Mouse (Mus musculus): ENCODE results near the gene Tspear. TPM values are rescaled to one million over a fixed set of nuclear protein-coding genes. Genes with fewer than 3 reads are reported as not detected.
"Not testable (repeated sequence)": the region's sequence is repeated elsewhere in the genome, so short reads cannot be mapped to it uniquely, and the experiment has no call there.

Gene Tspear
- polyA plus RNA-seq, 1 experiment: not detected

GRCm38 (mm10) chr10:77788621-77789020, 102.3 kb downstream of the Tspear start:
- peaks cover 3% of the 10 kb centered on the region for H3K27me3 ChIP-seq (ENCODE audit: control insufficient read depth, insufficient read depth, insufficient read length)
- TF ChIP-seq FOSL1 (IDR thresholded peaks at IDR 0.05; ENCODE audit: insufficient read depth, low read length, poor library complexity, severe bottlenecking) (no peak), USF1 (IDR thresholded peaks at IDR 0.05; ENCODE audit: low read depth) (no peak), CEBPB (IDR thresholded peaks at IDR 0.05; ENCODE audit: low read depth) (no peak), CTCF (IDR thresholded peaks at IDR 0.05; ENCODE audit: control insufficient read depth, insufficient read depth, insufficient read length) (no peak), MYOG (IDR thresholded peaks at IDR 0.05; ENCODE audit: control insufficient read depth, extremely low read depth, insufficient read length) (no peak), MYOD1 (IDR thresholded peaks at IDR 0.05; ENCODE audit: control insufficient read depth, insufficient read length, low read depth) (no peak), MAX (IDR thresholded peaks at IDR 0.05) (no peak)
- H3K4me3 ChIP-seq (ENCODE audit: insufficient read depth, poor library complexity, severe bottlenecking): no peak overlapping the region
- no peaks in the 10 kb centered on the region for H3K79me2 ChIP-seq (ENCODE audit: control insufficient read depth, insufficient read depth)
- no peaks in the 10 kb centered on the region for H3K36me3 ChIP-seq (ENCODE audit: control insufficient read depth, insufficient read depth)
- H3ac ChIP-seq (ENCODE audit: control insufficient read depth, insufficient read length, low read depth): no peak overlapping the region
- no peaks in the 10 kb centered on the region for H3K79me3 ChIP-seq (ENCODE audit: low read depth)

GRCm38 (mm10) chr10:77794976-77795375, 108.6 kb downstream of the Tspear start, which contains the start of gene Gm9639:
Gene Gm9639 (minus strand): TSS chr10:77795076.
- Histone ChIP-seq H3K4me3 (ENCODE audit: insufficient read depth, poor library complexity, severe bottlenecking) (no peak within 1 kb of the TSS), H3ac (ENCODE audit: control insufficient read depth, insufficient read length, low read depth) (no peak within 1 kb of the TSS), H3K36me3 (ENCODE audit: control insufficient read depth, insufficient read depth) (no peaks in the 10 kb centered on the region), H3K79me3 (ENCODE audit: low read depth) (no peaks in the 10 kb centered on the region), H3K27me3 (ENCODE audit: control insufficient read depth, insufficient read depth, insufficient read length) (peaks cover 7% of the 10 kb centered on the region), H3K79me2 (ENCODE audit: control insufficient read depth, insufficient read depth) (no peaks in the 10 kb centered on the region)
- TF ChIP-seq MYOG (IDR thresholded peaks at IDR 0.05; ENCODE audit: control insufficient read depth, extremely low read depth, insufficient read length): no peak
- no peak for TF ChIP-seq USF1 (IDR thresholded peaks at IDR 0.05; ENCODE audit: low read depth)
- TF ChIP-seq CTCF (IDR thresholded peaks at IDR 0.05; ENCODE audit: control insufficient read depth, insufficient read depth, insufficient read length): no peak
- TF ChIP-seq FOSL1 (IDR thresholded peaks at IDR 0.05; ENCODE audit: insufficient read depth, low read length, poor library complexity, severe bottlenecking): no peak
- TF ChIP-seq MAX (IDR thresholded peaks at IDR 0.05): no peak
- TF ChIP-seq MYOD1 (IDR thresholded peaks at IDR 0.05; ENCODE audit: control insufficient read depth, insufficient read length, low read depth): no peak
- TF ChIP-seq CEBPB (IDR thresholded peaks at IDR 0.05; ENCODE audit: low read depth): no peak

DNA sequence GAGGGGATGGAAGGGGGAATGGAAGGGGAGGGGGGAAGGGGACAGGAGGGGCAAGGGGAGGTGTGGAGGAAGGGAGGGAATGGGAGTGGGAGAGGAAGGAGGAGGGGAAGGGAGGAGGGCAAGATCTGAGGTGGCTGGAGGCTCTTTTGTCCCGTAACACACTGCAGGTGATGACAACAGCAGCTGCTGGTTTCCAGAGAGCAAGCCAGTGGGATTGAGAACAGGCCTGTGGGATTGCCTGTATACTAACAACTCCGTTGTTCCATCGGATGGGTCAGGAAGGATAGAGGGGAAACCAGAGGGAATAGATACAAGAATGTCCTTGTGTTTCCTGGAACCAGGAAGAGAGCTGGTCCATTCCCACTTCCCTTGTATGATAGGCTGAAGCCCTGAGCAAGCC, 111.3 kb downstream of the Tspear start:
- Histone ChIP-seq H3ac (ENCODE audit: control insufficient read depth, insufficient read length, low read depth) (no peak overlapping the region), H3K27me3 (ENCODE audit: control insufficient read depth, insufficient read depth, insufficient read length) (peaks cover 7% of the 10 kb centered on the region), H3K79me3 (ENCODE audit: low read depth) (no peaks in the 10 kb centered on the region), H3K36me3 (ENCODE audit: control insufficient read depth, insufficient read depth) (no peaks in the 10 kb centered on the region), H3K79me2 (ENCODE audit: control insufficient read depth, insufficient read depth) (no peaks in the 10 kb centered on the region), H3K4me3 (ENCODE audit: insufficient read depth, poor library complexity, severe bottlenecking) (no peak overlapping the region)
- no peak for TF ChIP-seq CTCF (IDR thresholded peaks at IDR 0.05; ENCODE audit: control insufficient read depth, insufficient read depth, insufficient read length)
- no peak for TF ChIP-seq MYOG (IDR thresholded peaks at IDR 0.05; ENCODE audit: control insufficient read depth, extremely low read depth, insufficient read length)
- TF ChIP-seq FOSL1 (IDR thresholded peaks at IDR 0.05; ENCODE audit: insufficient read depth, low read length, poor library complexity, severe bottlenecking): no peak
- TF ChIP-seq MYOD1 (IDR thresholded peaks at IDR 0.05; ENCODE audit: control insufficient read depth, insufficient read length, low read depth): no peak
- TF ChIP-seq USF1 (IDR thresholded peaks at IDR 0.05; ENCODE audit: low read depth): no peak
- no peak for TF ChIP-seq MAX (IDR thresholded peaks at IDR 0.05)
- TF ChIP-seq CEBPB (IDR thresholded peaks at IDR 0.05; ENCODE audit: low read depth): no peak

GRCm38 (mm10) chr10:77798164-77798920, 112.0 kb downstream of the Tspear start:
- not testable (repeated sequence) for H3K79me2 ChIP-seq (ENCODE audit: control insufficient read depth, insufficient read depth); H3K36me3 ChIP-seq (ENCODE audit: control insufficient read depth, insufficient read depth); H3ac ChIP-seq (ENCODE audit: control insufficient read depth, insufficient read length, low read depth); H3K79me3 ChIP-seq (ENCODE audit: low read depth); H3K27me3 ChIP-seq (ENCODE audit: control insufficient read depth, insufficient read depth, insufficient read length); H3K4me3 ChIP-seq (ENCODE audit: insufficient read depth, poor library complexity, severe bottlenecking)

GRCm38 (mm10) chr10:77798921-77799508, 112.6 kb downstream of the Tspear start, which contains the start of gene Gm19668:
Gene Gm19668 (minus strand): TSS chr10:77799133.
- H3K27me3 ChIP-seq (ENCODE audit: control insufficient read depth, insufficient read depth, insufficient read length): peaks cover 7% of the 10 kb centered on the region
- H3K79me2 ChIP-seq (ENCODE audit: control insufficient read depth, insufficient read depth): no peaks in the 10 kb centered on the region
- TF ChIP-seq USF1 (IDR thresholded peaks at IDR 0.05; ENCODE audit: low read depth): no peak
- TF ChIP-seq MYOD1 (IDR thresholded peaks at IDR 0.05; ENCODE audit: control insufficient read depth, insufficient read length, low read depth): peak; percentile 19
- no peak for TF ChIP-seq MYOG (IDR thresholded peaks at IDR 0.05; ENCODE audit: control insufficient read depth, extremely low read depth, insufficient read length)
- no peak within 1 kb of the TSS for H3K4me3 ChIP-seq (ENCODE audit: insufficient read depth, poor library complexity, severe bottlenecking)
- no peaks in the 10 kb centered on the region for H3K79me3 ChIP-seq (ENCODE audit: low read depth)
- no peaks in the 10 kb centered on the region for H3K36me3 ChIP-seq (ENCODE audit: control insufficient read depth, insufficient read depth)
- no peak within 1 kb of the TSS for H3ac ChIP-seq (ENCODE audit: control insufficient read depth, insufficient read length, low read depth)

DNA sequence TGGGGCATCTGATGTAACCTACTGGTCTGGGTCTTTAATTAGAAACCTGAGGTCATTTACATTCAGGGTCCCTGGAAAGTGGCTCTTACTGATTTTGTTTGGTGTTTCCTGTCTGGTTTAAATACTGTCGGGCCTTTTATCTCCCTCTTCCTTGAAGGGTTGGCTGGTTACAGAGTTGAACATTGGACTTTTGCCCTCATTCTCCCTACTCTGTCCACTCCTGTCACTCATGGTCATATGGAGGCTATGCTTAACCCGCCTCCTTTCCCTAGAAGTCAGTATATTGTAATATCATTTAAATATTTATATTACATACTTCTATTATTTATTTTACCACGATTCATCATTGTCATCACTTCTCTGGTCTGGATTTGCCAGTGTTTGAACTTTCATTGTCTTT, 117.7 kb downstream of the Tspear start:
- TF ChIP-seq USF1 (IDR thresholded peaks at IDR 0.05; ENCODE audit: low read depth): no peak
- Histone ChIP-seq H3K36me3 (ENCODE audit: control insufficient read depth, insufficient read depth) (no peaks in the 10 kb centered on the region), H3K79me3 (ENCODE audit: low read depth) (no peaks in the 10 kb centered on the region), H3ac (ENCODE audit: control insufficient read depth, insufficient read length, low read depth) (no peak overlapping the region), H3K27me3 (ENCODE audit: control insufficient read depth, insufficient read depth, insufficient read length) (no peaks in the 10 kb centered on the region), H3K79me2 (ENCODE audit: control insufficient read depth, insufficient read depth) (no peaks in the 10 kb centered on the region), H3K4me3 (ENCODE audit: insufficient read depth, poor library complexity, severe bottlenecking) (no peak overlapping the region)

All from C2C12 (cell line).